Mouse (Mus musculus): ENCODE data around the gene Lamc3. TPM values are rescaled to one million over a fixed set of nuclear protein-coding genes. Genes with fewer than 3 reads are reported as not detected.

Lamc3 gene
- 0.04 TPM for polyA plus RNA-seq (2017; shearing (Covaris generic))

GRCm38 (mm10) chr2:31887030-31887429 is at the start of gene Lamc3:
Gene Lamc3, plus strand, starts transcription at chr2:31887291.

GRCm38 (mm10) chr2:31845896-31846691 is 41.0 kb upstream of the Lamc3 start, which contains the start of gene Fibcd1:
Gene Fibcd1, minus strand, starts transcription at chr2:31846005.

GRCm38 (mm10) chr2:31950058-31950871 is 63.2 kb downstream of the Lamc3 start, which contains the start of gene Aif1l:
Gene Aif1l, plus strand, starts transcription at chr2:31950139.

GRCm38 (mm10) chr2:31974141-31974808 is 87.2 kb downstream of the Lamc3 start, which contains the start of gene Nup214:
Gene Nup214, plus strand, starts transcription at chr2:31974436.

Other genes starting within 250 kb of the Lamc3 start
- gene Prdm12, start 247.3 kb upstream of the Lamc3 start, polyA plus RNA-seq (2017; shearing (Covaris generic)), result not detected
- gene Exosc2, start 216.6 kb upstream of the Lamc3 start, polyA plus RNA-seq (2017; shearing (Covaris generic)), result 41.4 TPM
- 19.7 TPM for gene Abl1, start 198.9 kb upstream of the Lamc3 start, polyA plus RNA-seq (2017; shearing (Covaris generic))
- gene Qrfp, start 76.7 kb upstream of the Lamc3 start, polyA plus RNA-seq (2017; shearing (Covaris generic)), result 0.18 TPM
- gene Fibcd1, start 41.3 kb upstream of the Lamc3 start, polyA plus RNA-seq (2017; shearing (Covaris generic)), result 1.1 TPM
- 0.17 TPM for gene Aif1l, start 62.8 kb downstream of the Lamc3 start, polyA plus RNA-seq (2017; shearing (Covaris generic))
- gene Nup214, start 87.1 kb downstream of the Lamc3 start, polyA plus RNA-seq (2017; shearing (Covaris generic)), result 102 TPM
- gene Fam78a, start 197.6 kb downstream of the Lamc3 start, polyA plus RNA-seq (2017; shearing (Covaris generic)), result 39.8 TPM
- gene Plpp7, start 208.2 kb downstream of the Lamc3 start, polyA plus RNA-seq (2017; shearing (Covaris generic)), result not detected